Mouse (Mus musculus) limb, embryonic 11.5 days (tissue): ENCODE measurements around the gene Hmgcl. TPM values are rescaled to one million over a fixed set of nuclear protein-coding genes. Genes with fewer than 3 reads are reported as not detected.
A peak's percentile ranks its signal among the peaks of the same experiment; 100 is the strongest.

Source experiments
- ATAC-seq: fragments of 200-750 bp; cut with Nextera tagmentation; 2 replicates; pipeline ENCODE4 v1.8.0; 2017; ENCODE audit warnings: low read depth; ENCODE audit not compliant: insufficient number of reproducible peaks, low FRiP score, low TSS enrichment
- DNase-seq: peaks from one replicate; pipeline ENCODE4 v3.0.0-alpha.2; 2015; ENCODE audit warnings: low spot score
- H3K27ac ChIP-seq: fragments of 300-500 bp; sonication (generic); replicated peaks from 2 replicates; pipeline ENCODE4 v1.5.1; 2014; ENCODE audit warnings: low read depth, mild to moderate bottlenecking, low read length
- H3K27me3 ChIP-seq: fragments of 300-500 bp; sonication (generic); 2 replicates; pipeline ENCODE4 v1.6.1; 2014; ENCODE audit warnings: mild to moderate bottlenecking, low read length, mixed read lengths; ENCODE audit not compliant: control insufficient read depth, insufficient read depth
- H3K36me3 ChIP-seq: fragments of 300-500 bp; sonication (generic); 2 replicates; pipeline ENCODE4 v1.6.1; 2014; ENCODE audit warnings: mild to moderate bottlenecking, low read length, moderate library complexity, mixed read lengths; ENCODE audit not compliant: control insufficient read depth, insufficient read depth
- H3K4me1 ChIP-seq: fragments of 300-500 bp; sonication (generic); 2 replicates; pipeline ENCODE4 v1.6.1; 2014; ENCODE audit warnings: low read length, mixed read lengths; ENCODE audit not compliant: control insufficient read depth, insufficient read depth
- H3K4me2 ChIP-seq: fragments of 300-500 bp; sonication (generic); 2 replicates; pipeline ENCODE4 v1.6.1; 2014; ENCODE audit warnings: low read depth, mild to moderate bottlenecking, moderate library complexity; ENCODE audit not compliant: severe bottlenecking
- H3K4me3 ChIP-seq: fragments of 300-500 bp; sonication (generic); 2 replicates; pipeline ENCODE4 v1.5.1; 2014; ENCODE audit warnings: low read depth, low read length
- H3K9ac ChIP-seq: fragments of 300-500 bp; sonication (generic); 2 replicates; pipeline ENCODE4 v1.6.1; 2014; ENCODE audit warnings: mild to moderate bottlenecking, low read length
- H3K9me3 ChIP-seq: fragments of 300-500 bp; sonication (generic); 2 replicates; pipeline ENCODE4 v1.6.1; 2016; ENCODE audit warnings: low read length; ENCODE audit not compliant: control insufficient read depth
- WGBS: fragments of 180-500 bp; shearing (Covaris S2); extraction: QIAGEN DNeasy Blood & Tissue Kit; methylation state at CpG from one replicate; pipeline ENCODE4 v1.1.7; 2014; 5-methylcytosine and 5-hydroxymethylcytosine counted together
- polyA plus RNA-seq: library from polyadenylated mRNA; unstranded; fragments of >200 nt; fragmentation: Nextera tagmentation; extraction: Ambion mirVana; gene quantifications from 2 replicates; pipeline ENCODE4 v1.2.1, GENCODE M21; 2014

The Hmgcl gene
- polyA plus RNA-seq, 1 experiment from 2014 or later = 79.7 TPM

DNA sequence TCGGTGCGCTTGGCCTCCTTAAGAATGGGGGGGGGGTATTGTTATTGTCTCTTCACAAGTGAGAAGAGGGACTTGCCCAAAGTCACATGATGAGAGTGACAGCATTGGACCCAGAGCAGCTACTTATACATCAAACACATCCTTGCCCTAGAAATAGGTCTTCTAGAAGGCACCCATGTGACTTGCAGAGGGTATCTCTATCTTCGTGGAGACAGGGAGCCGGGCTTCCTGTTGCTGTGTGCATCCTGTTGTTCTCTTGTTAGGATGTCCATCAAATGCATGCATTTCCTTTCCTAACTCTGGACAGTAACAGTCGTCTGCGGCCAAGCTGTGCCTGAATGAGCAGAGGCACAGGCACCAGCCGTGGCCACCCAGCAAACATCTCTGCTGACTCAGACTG lies 34.7 kb upstream of the Hmgcl start:
- WGBS = 85% methylated on average over 7 of the region's 7 CpGs

GRCm38 (mm10) chr4:135912164-135912563 lies 34.1 kb upstream of the Hmgcl start:
- Histone ChIP-seq H3K4me1 (no peaks in the 10 kb centered on the region), H3K36me3 (no peaks in the 10 kb centered on the region), H3K9me3 (no peaks in the 10 kb centered on the region), H3K27ac (no peak overlapping the region), H3K4me2 (no peak overlapping the region), H3K27me3 (no peaks in the 10 kb centered on the region), H3K4me3 (no peak overlapping the region), H3K9ac (no peak overlapping the region)
- 73% methylated on average over 3 of the region's 3 CpGs for WGBS
- ATAC-seq (no peak), DNase-seq (no peak)

More for the DNA sequence above, 34.7 kb upstream of the Hmgcl start:
- no peak overlapping the region for H3K27ac ChIP-seq
- H3K9ac ChIP-seq = no peak overlapping the region
- H3K4me3 ChIP-seq = no peak overlapping the region
- H3K36me3 ChIP-seq = no peaks in the 10 kb centered on the region
- H3K9me3 ChIP-seq = no peaks in the 10 kb centered on the region
- DNase-seq = no peak
- ATAC-seq = no peak
- no peak overlapping the region for H3K4me2 ChIP-seq
- no peaks in the 10 kb centered on the region for H3K4me1 ChIP-seq
- no peaks in the 10 kb centered on the region for H3K27me3 ChIP-seq

DNA sequence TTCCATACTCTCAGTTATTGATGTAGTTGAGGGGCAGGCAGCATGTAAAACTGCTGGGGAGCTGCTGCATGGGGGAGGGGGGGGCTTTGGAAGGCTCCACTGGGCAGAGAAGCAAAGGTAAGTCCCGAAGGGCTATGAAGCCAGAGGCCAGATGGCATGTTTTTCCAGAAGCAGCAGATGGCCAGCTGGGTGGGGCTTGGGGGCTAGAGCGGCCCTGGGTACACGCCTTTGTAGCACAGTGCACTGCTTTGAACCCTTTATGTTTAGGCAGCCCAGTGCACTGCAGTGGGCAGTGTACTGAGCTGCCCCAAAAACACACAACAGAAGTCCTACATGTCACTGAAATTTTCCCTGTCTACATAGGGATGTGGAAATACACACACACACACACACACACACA lies 33.4 kb upstream of the Hmgcl start:
- H3K9me3 ChIP-seq = no peaks in the 10 kb centered on the region
- H3K4me3 ChIP-seq = no peak overlapping the region
- H3K27ac ChIP-seq = no peak overlapping the region
- H3K9ac ChIP-seq = no peak overlapping the region
- WGBS = 20% methylated on average over 3 of the region's 3 CpGs
- no peaks in the 10 kb centered on the region for H3K27me3 ChIP-seq
- ATAC-seq = no peak; the same call in 1 of the 2 replicates
- no peak for DNase-seq
- H3K4me1 ChIP-seq = no peaks in the 10 kb centered on the region
- H3K4me2 ChIP-seq = no peak overlapping the region
- H3K36me3 ChIP-seq = no peaks in the 10 kb centered on the region

GRCm38 (mm10) chr4:135913433-135913832 lies 32.8 kb upstream of the Hmgcl start:
- WGBS = 75% methylated on average over 4 of the region's 4 CpGs
- Histone ChIP-seq H3K27me3 (no peaks in the 10 kb centered on the region), H3K9ac (no peak overlapping the region), H3K9me3 (no peaks in the 10 kb centered on the region), H3K4me3 (no peak overlapping the region), H3K4me1 (no peaks in the 10 kb centered on the region), H3K27ac (no peak overlapping the region), H3K4me2 (no peak overlapping the region), H3K36me3 (no peaks in the 10 kb centered on the region)
- DNase-seq = no peak
- ATAC-seq = no peak

DNA sequence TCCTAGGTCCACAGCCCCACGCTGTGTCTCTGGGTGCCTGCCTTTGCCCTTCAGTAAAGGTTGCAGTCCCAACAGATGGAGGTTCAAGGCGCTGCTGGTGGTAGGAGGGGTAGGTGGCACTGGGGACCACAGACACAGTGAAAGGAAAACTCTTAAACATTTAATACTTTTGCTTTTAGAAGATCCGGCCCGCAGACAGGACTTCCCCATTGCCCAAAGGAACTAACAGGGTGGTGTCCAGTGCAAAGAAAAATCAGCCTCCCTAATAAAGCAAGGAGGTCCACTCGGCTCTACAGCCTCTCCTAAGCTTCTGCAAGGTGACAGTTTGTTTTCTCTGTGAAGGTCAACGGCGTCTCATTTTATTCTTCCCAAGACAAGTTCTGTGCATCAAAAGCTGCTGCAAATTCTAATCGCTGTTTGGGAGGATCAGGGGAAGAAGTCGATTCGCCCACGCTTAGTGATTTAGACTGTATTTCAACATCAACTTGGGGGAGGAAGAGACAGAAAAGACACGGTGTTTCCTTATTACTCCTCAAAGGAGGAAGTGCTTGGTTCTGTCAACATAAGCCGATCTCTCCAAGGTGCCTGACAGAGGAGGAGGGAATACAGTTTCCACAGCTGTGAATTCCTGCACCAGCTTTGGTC lies 27.5 kb upstream of the Hmgcl start:
- peaks cover 3% of the 10 kb centered on the region; the same call in 1 of the 2 replicates for H3K4me1 ChIP-seq
- no peaks in the 10 kb centered on the region for H3K9me3 ChIP-seq
- 89% methylated on average over 13 of the region's 13 CpGs for WGBS
- ATAC-seq (no peak), DNase-seq (no peak)
- no peaks in the 10 kb centered on the region for H3K27me3 ChIP-seq
- H3K4me2 ChIP-seq = no peak overlapping the region
- no peak overlapping the region for H3K4me3 ChIP-seq
- no peak overlapping the region for H3K9ac ChIP-seq
- H3K27ac ChIP-seq = no peak overlapping the region
- H3K36me3 ChIP-seq = peaks cover 2% of the 10 kb centered on the region; the same call in 1 of the 2 replicates

- ATAC-seq = no peak
- Histone ChIP-seq H3K27ac (no peak overlapping the region), H3K9ac (no peak overlapping the region), H3K9me3 (no peaks in the 10 kb centered on the region), H3K4me1 (peaks cover 3% of the 10 kb centered on the region; the same call in 1 of the 2 replicates), H3K4me3 (no peak overlapping the region), H3K36me3 (peaks cover 2% of the 10 kb centered on the region; the same call in 1 of the 2 replicates), H3K27me3 (no peaks in the 10 kb centered on the region), H3K4me2 (no peak overlapping the region)
- 94% methylated on average over 3 of the region's 3 CpGs for WGBS
- DNase-seq = no peak
Observed at GRCm38 (mm10) chr4:135919280-135919639, 27.0 kb upstream of the Hmgcl start.

GRCm38 (mm10) chr4:135920304-135921241 lies 25.7 kb upstream of the Hmgcl start, which contains the start of gene Fuca1:
TSS of gene Fuca1 (plus strand) at chr4:135920735.
- Histone ChIP-seq H3K27ac (peak within 1 kb of the TSS; percentile 30; the same call in 1 of the 2 replicates), H3K9ac (peak within 1 kb of the TSS; percentile 82), H3K36me3 (peaks cover 2% of the 10 kb centered on the region; the same call in 1 of the 2 replicates), H3K4me2 (peak within 1 kb of the TSS; percentile 87), H3K9me3 (no peaks in the 10 kb centered on the region), H3K4me3 (peak within 1 kb of the TSS; percentile 74), H3K27me3 (no peaks in the 10 kb centered on the region), H3K4me1 (peaks cover 3% of the 10 kb centered on the region; the same call in 1 of the 2 replicates)
- DNase-seq (peak; percentile 99), ATAC-seq (peak; percentile 93)
- WGBS = 1% methylated on average over 60 of the region's 60 CpGs

GRCm38 (mm10) chr4:135921257-135922120 lies 24.8 kb upstream of the Hmgcl start:
- peaks cover 3% of the 10 kb centered on the region; the same call in 1 of the 2 replicates for H3K4me1 ChIP-seq
- H3K9ac ChIP-seq = peak overlapping the region; percentile 82
- DNase-seq = peak; percentile 32
- peaks cover 2% of the 10 kb centered on the region; the same call in 1 of the 2 replicates for H3K36me3 ChIP-seq
- WGBS = 7% methylated on average over 26 of the region's 26 CpGs
- no peaks in the 10 kb centered on the region for H3K27me3 ChIP-seq
- no peak overlapping the region for H3K27ac ChIP-seq
- no peak for ATAC-seq
- peak overlapping the region; percentile 74 for H3K4me3 ChIP-seq
- H3K9me3 ChIP-seq = no peaks in the 10 kb centered on the region
- H3K4me2 ChIP-seq = peak overlapping the region; percentile 87
